In the genomic region with DNA sequence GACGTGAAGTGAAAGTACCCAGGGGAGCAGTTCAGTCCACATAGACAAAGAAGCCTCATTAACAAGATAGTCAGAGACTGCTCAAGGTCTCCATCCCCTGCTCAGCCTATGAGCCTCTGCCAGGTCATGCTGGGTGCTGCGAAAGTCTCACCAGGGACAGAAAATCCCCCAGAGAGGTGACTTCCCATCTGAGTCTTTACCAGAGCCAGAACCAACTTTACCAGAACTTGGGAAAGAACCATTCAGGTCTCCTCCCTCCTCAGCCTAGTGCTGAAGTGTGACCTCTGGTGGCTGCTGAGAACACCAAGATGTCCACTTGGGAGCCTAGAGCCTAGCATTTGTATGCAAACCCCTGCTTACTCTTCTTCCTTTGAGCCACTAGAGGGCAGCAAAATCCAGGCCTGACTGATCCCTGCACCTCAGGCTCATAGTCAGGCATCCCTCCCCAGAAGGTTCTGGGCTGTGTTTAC, we compare ENCODE assay signal across 8 mouse cellular contexts. TPM values are rescaled to one million over a fixed set of nuclear protein-coding genes. Genes with fewer than 3 reads are reported as not detected.
DNase-seq lines count a peak whose midpoint lies in the region; ATAC-seq lines count a peak whose summit lies in the region.

No protein-coding gene starts in this region.

- H3K4me1 ChIP-seq in embryonic facial prominence, embryonic 15.5 days = peaks cover 19% of the 10 kb centered on the region
- peaks cover 5% of the 10 kb centered on the region; the same call in 1 of the 2 replicates for H3K4me1 ChIP-seq in heart, embryonic 11.5 days (ENCODE audit: control insufficient read depth, insufficient read depth, low read length)
- no peaks in the 10 kb centered on the region for H3K4me1 ChIP-seq in kidney, embryonic 14.5 days (ENCODE audit: control insufficient read depth, insufficient read depth, low read length)
- H3K4me1 ChIP-seq in limb, embryonic 15.5 days = peaks cover 18% of the 10 kb centered on the region
- peaks cover 12% of the 10 kb centered on the region for H3K4me1 ChIP-seq in midbrain, embryonic 16.5 days (ENCODE audit: control insufficient read depth, insufficient read depth, low read length)

- no peak overlapping the region for H3K4me2 ChIP-seq in embryonic facial prominence, embryonic 15.5 days (replicated peaks)
- no peak overlapping the region for H3K4me2 ChIP-seq in heart, embryonic 11.5 days
- H3K4me2 ChIP-seq in kidney, embryonic 14.5 days (replicated peaks; ENCODE audit: low read depth, low read length) = no peak overlapping the region
- H3K4me2 ChIP-seq in limb, embryonic 15.5 days = no peak overlapping the region
- no peak overlapping the region for H3K4me2 ChIP-seq in midbrain, embryonic 16.5 days (ENCODE audit: low read length)

- no peak overlapping the region for H3K9ac ChIP-seq in embryonic facial prominence, embryonic 15.5 days
- no peak overlapping the region for H3K9ac ChIP-seq in heart, embryonic 11.5 days (ENCODE audit: low read depth, low read length)
- H3K9ac ChIP-seq in kidney, embryonic 14.5 days (ENCODE audit: low read depth, low read length) = no peak overlapping the region
- no peak overlapping the region for H3K9ac ChIP-seq in limb, embryonic 15.5 days
- H3K9ac ChIP-seq in midbrain, embryonic 16.5 days (ENCODE audit: low read depth, low read length) = no peak overlapping the region

- peaks cover 12% of the 10 kb centered on the region for H3K27me3 ChIP-seq in embryonic facial prominence, embryonic 15.5 days
- peaks cover 12% of the 10 kb centered on the region for H3K27me3 ChIP-seq in heart, embryonic 11.5 days (ENCODE audit: control insufficient read depth, insufficient read depth, low read length)
- peaks cover 11% of the 10 kb centered on the region for H3K27me3 ChIP-seq in kidney, embryonic 14.5 days (ENCODE audit: control insufficient read depth, insufficient read depth, low read length)
- peaks cover 12% of the 10 kb centered on the region; the same call in 1 of the 2 replicates for H3K27me3 ChIP-seq in limb, embryonic 15.5 days
- no peaks in the 10 kb centered on the region for H3K27me3 ChIP-seq in midbrain, embryonic 16.5 days (ENCODE audit: control insufficient read depth, insufficient read depth, low read depth, low read length)

- peak; percentile 76 to 77 for DNase-seq in B cell, adult 2 months
- peak; percentile 76 to 87 for DNase-seq in adrenal gland, postnatal 36 days
- DNase-seq in spleen, postnatal 36 days (ENCODE audit: low spot score in 2 of 2) = peak; percentile 85 to 88

- H3K27ac ChIP-seq in embryonic facial prominence, embryonic 15.5 days (replicated peaks) = no peak overlapping the region
- H3K27ac ChIP-seq in heart, embryonic 11.5 days (ENCODE audit: low read depth, low read length) = no peak overlapping the region
- no peak overlapping the region for H3K27ac ChIP-seq in kidney, embryonic 14.5 days (ENCODE audit: low read depth, low read length)
- H3K27ac ChIP-seq in limb, embryonic 15.5 days = no peak overlapping the region
- H3K27ac ChIP-seq in midbrain, embryonic 16.5 days (ENCODE audit: low read length) = no peak overlapping the region

- H3K9me3 ChIP-seq in embryonic facial prominence, embryonic 15.5 days (replicated peaks) = no peaks in the 10 kb centered on the region
- no peaks in the 10 kb centered on the region for H3K9me3 ChIP-seq in heart, embryonic 11.5 days (replicated peaks; ENCODE audit: control insufficient read depth, low read length)
- no peaks in the 10 kb centered on the region for H3K9me3 ChIP-seq in kidney, embryonic 14.5 days (ENCODE audit: control insufficient read depth, low read length)
- H3K9me3 ChIP-seq in limb, embryonic 15.5 days = no peaks in the 10 kb centered on the region
- H3K9me3 ChIP-seq in midbrain, embryonic 16.5 days (replicated peaks; ENCODE audit: control insufficient read depth, low read length, poor library complexity, severe bottlenecking) = no peaks in the 10 kb centered on the region

- no peak overlapping the region for H3K4me3 ChIP-seq in embryonic facial prominence, embryonic 15.5 days (replicated peaks)
- no peak overlapping the region for H3K4me3 ChIP-seq in heart, embryonic 11.5 days (ENCODE audit: low read depth, low read length)
- H3K4me3 ChIP-seq in kidney, embryonic 14.5 days (ENCODE audit: low read length) = no peak overlapping the region
- H3K4me3 ChIP-seq in limb, embryonic 15.5 days = no peak overlapping the region
- no peak overlapping the region for H3K4me3 ChIP-seq in midbrain, embryonic 16.5 days (ENCODE audit: low read depth, low read length)

- peak; percentile 65; the same call in 1 of the 2 replicates for ATAC-seq in embryonic facial prominence, embryonic 15.5 days (ENCODE audit: insufficient number of reproducible peaks, low FRiP score, low TSS enrichment, low read depth)
- ATAC-seq in heart, embryonic 11.5 days (replicated peaks; ENCODE audit: insufficient number of reproducible peaks, low FRiP score, low TSS enrichment) = peak; percentile 67
- ATAC-seq in kidney, embryonic 14.5 days (ENCODE audit: low FRiP score, low TSS enrichment) = peak; percentile 71
- ATAC-seq in limb, embryonic 15.5 days (ENCODE audit: insufficient number of reproducible peaks, low FRiP score, low TSS enrichment, low read depth) = peak; percentile 68; the same call in 1 of the 2 replicates
- peak; percentile 62; the same call in 1 of the 2 replicates for ATAC-seq in midbrain, embryonic 16.5 days

- 18% methylated on average over 2 of the region's 2 CpGs for WGBS in embryonic facial prominence, embryonic 15.5 days
- 21% methylated on average over 2 of the region's 2 CpGs for WGBS in heart, embryonic 11.5 days (ENCODE audit: insufficient replicate concordance)
- 21% methylated on average over 2 of the region's 2 CpGs for WGBS in kidney, embryonic 14.5 days
- WGBS in limb, embryonic 15.5 days = 24% methylated on average over 2 of the region's 2 CpGs
- WGBS in midbrain, embryonic 16.5 days = 16% methylated on average over 2 of the region's 2 CpGs

- H3K36me3 ChIP-seq in embryonic facial prominence, embryonic 15.5 days = no peaks in the 10 kb centered on the region
- no peaks in the 10 kb centered on the region for H3K36me3 ChIP-seq in heart, embryonic 11.5 days (ENCODE audit: control insufficient read depth, insufficient read depth, low read length)
- H3K36me3 ChIP-seq in kidney, embryonic 14.5 days (ENCODE audit: control insufficient read depth, insufficient read depth, low read length) = no peaks in the 10 kb centered on the region
- H3K36me3 ChIP-seq in limb, embryonic 15.5 days = no peaks in the 10 kb centered on the region
- H3K36me3 ChIP-seq in midbrain, embryonic 16.5 days (ENCODE audit: control insufficient read depth, insufficient read depth, low read length) = no peaks in the 10 kb centered on the region

RNA-seq across cellular contexts. Expression of gene Tnfrsf14, which starts 15.8 kb away (rescaled TPM):
- 1 to 10 TPM; 6.7 to 7.2 TPM for total RNA-seq in adrenal gland, postnatal 36 days (2021)
- 1.5 and 2.3 TPM in 2 replicates for polyA plus RNA-seq in embryonic facial prominence, embryonic 15.5 days (2015; fragmentation: Nextera tagmentation; extraction: Ambion mirVana)
- polyA plus RNA-seq in heart, embryonic 11.5 days (2014; fragmentation: Nextera tagmentation; extraction: Ambion mirVana) = 3.0 and 4.4 TPM in 2 replicates
- 0.42 and 0.47 TPM in 2 replicates for polyA plus RNA-seq in kidney, embryonic 14.5 days (2014; fragmentation: Nextera tagmentation; extraction: Ambion mirVana)
- 0.86 and 1.1 TPM in 2 replicates for polyA plus RNA-seq in limb, embryonic 15.5 days (2015; fragmentation: Nextera tagmentation; extraction: Ambion mirVana)
- 0.42 TPM in 1 of 2 replicates, not detected in the other for polyA plus RNA-seq in midbrain, embryonic 16.5 days (2015; fragmentation: Nextera tagmentation; extraction: Ambion mirVana)

RNA-seq across cellular contexts. Expression of gene Hes5, which starts 16.6 kb away (rescaled TPM):
- not detected for total RNA-seq in adrenal gland, postnatal 36 days (2021)
- 6.6 and 7.7 TPM in 2 replicates for polyA plus RNA-seq in embryonic facial prominence, embryonic 15.5 days (2015; fragmentation: Nextera tagmentation; extraction: Ambion mirVana)
- polyA plus RNA-seq in heart, embryonic 11.5 days (2014; fragmentation: Nextera tagmentation; extraction: Ambion mirVana) = 0.56 TPM in 1 of 2 replicates, not detected in the other
- polyA plus RNA-seq in kidney, embryonic 14.5 days (2014; fragmentation: Nextera tagmentation; extraction: Ambion mirVana) = 8.1 and 15.5 TPM in 2 replicates
- polyA plus RNA-seq in limb, embryonic 15.5 days (2015; fragmentation: Nextera tagmentation; extraction: Ambion mirVana) = 1.1 and 1.3 TPM in 2 replicates
- polyA plus RNA-seq in midbrain, embryonic 16.5 days (2015; fragmentation: Nextera tagmentation; extraction: Ambion mirVana) = 107 and 135 TPM in 2 replicates

RNA-seq across cellular contexts. Expression of gene Pank4, which starts 19.8 kb away (rescaled TPM):
- 10 to 100 TPM; 24.1 to 35.9 TPM for total RNA-seq in adrenal gland, postnatal 36 days (2021)
- 41.9 and 43.6 TPM in 2 replicates for polyA plus RNA-seq in embryonic facial prominence, embryonic 15.5 days (2015; fragmentation: Nextera tagmentation; extraction: Ambion mirVana)
- 40.6 and 45.0 TPM in 2 replicates for polyA plus RNA-seq in heart, embryonic 11.5 days (2014; fragmentation: Nextera tagmentation; extraction: Ambion mirVana)
- polyA plus RNA-seq in kidney, embryonic 14.5 days (2014; fragmentation: Nextera tagmentation; extraction: Ambion mirVana) = 34.9 and 43.9 TPM in 2 replicates
- polyA plus RNA-seq in limb, embryonic 15.5 days (2015; fragmentation: Nextera tagmentation; extraction: Ambion mirVana) = 35.4 and 38.6 TPM in 2 replicates
- 42.1 and 45.5 TPM in 2 replicates for polyA plus RNA-seq in midbrain, embryonic 16.5 days (2015; fragmentation: Nextera tagmentation; extraction: Ambion mirVana)

RNA-seq across cellular contexts. Expression of gene Fam213b, which starts 45.2 kb away (rescaled TPM):
- total RNA-seq in adrenal gland, postnatal 36 days (2021) = 100 to 1,000 TPM in 1 of 2 experiments, 10 to 100 TPM in 1; 42.9 to 150 TPM
- 57.5 and 59.9 TPM in 2 replicates for polyA plus RNA-seq in embryonic facial prominence, embryonic 15.5 days (2015; fragmentation: Nextera tagmentation; extraction: Ambion mirVana)
- 26.4 and 29.6 TPM in 2 replicates for polyA plus RNA-seq in heart, embryonic 11.5 days (2014; fragmentation: Nextera tagmentation; extraction: Ambion mirVana)
- polyA plus RNA-seq in kidney, embryonic 14.5 days (2014; fragmentation: Nextera tagmentation; extraction: Ambion mirVana) = 37.6 and 39.1 TPM in 2 replicates
- 57.3 and 65.5 TPM in 2 replicates for polyA plus RNA-seq in limb, embryonic 15.5 days (2015; fragmentation: Nextera tagmentation; extraction: Ambion mirVana)
- 59.3 and 64.5 TPM in 2 replicates for polyA plus RNA-seq in midbrain, embryonic 16.5 days (2015; fragmentation: Nextera tagmentation; extraction: Ambion mirVana)
